Mouse (Mus musculus) liver, adult 2 months (tissue): Measurements from ENCODE around the gene Dctd.

ENCODE experiments used
- CTCF ChIP-seq: fragments of 200-500 bp; IDR thresholded peaks from 2 replicates; pipeline ENCODE4 v1.5.1; 2011; ENCODE audit warnings: low read depth, low read length, control low read depth
- POLR2A ChIP-seq: fragments of 200-500 bp; IDR thresholded peaks from 2 replicates; pipeline ENCODE4 v1.6.1; 2011; ENCODE audit warnings: low read length, control low read depth; ENCODE audit not compliant: insufficient read depth; ENCODE audit errors: extremely low read depth

GRCm38 (mm10) chr8:48199171-48199570 lies 100.3 kb downstream of the Dctd start:
- TF ChIP-seq CTCF = no peak
- no peak for TF ChIP-seq POLR2A
